Mouse (Mus musculus): Measurements from ENCODE around the gene Wfikkn1. TPM values are rescaled to one million over a fixed set of nuclear protein-coding genes. Genes with fewer than 3 reads are reported as not detected.

The Wfikkn1 gene
- polyA plus RNA-seq, 1 experiment = 0.61 TPM

- TF ChIP-seq CTCF (IDR thresholded peaks at IDR 0.05; ENCODE audit: extremely low read depth, insufficient read depth, low read length) (no peak), POLR2A (IDR thresholded peaks at IDR 0.05; ENCODE audit: extremely low read depth, insufficient read depth, low read length) (no peak)
- Histone ChIP-seq H3K27ac (ENCODE audit: insufficient read depth, low read length) (no peak overlapping the region), H3K4me1 (ENCODE audit: control insufficient read depth, insufficient read depth, low read length) (0 out of 2 replicates have a peak, but pooled peaks cover 1% of the 10 kb centered on the region), H3K4me3 (ENCODE audit: insufficient read depth, low read length) (no peak overlapping the region)
These were observed 6.8 kb upstream of the Wfikkn1 start for GRCm38 (mm10) chr17:25887467-25887866.

GRCm38 (mm10) chr17:25886806-25887205 lies 6.1 kb upstream of the Wfikkn1 start:
- TF ChIP-seq POLR2A (IDR thresholded peaks at IDR 0.05; ENCODE audit: extremely low read depth, insufficient read depth, low read length) = no peak
- TF ChIP-seq CTCF (IDR thresholded peaks at IDR 0.05; ENCODE audit: extremely low read depth, insufficient read depth, low read length) = no peak
- no peak overlapping the region for H3K4me3 ChIP-seq (ENCODE audit: insufficient read depth, low read length)
- 0 out of 2 replicates have a peak, but pooled peaks cover 1% of the 10 kb centered on the region for H3K4me1 ChIP-seq (ENCODE audit: control insufficient read depth, insufficient read depth, low read length)
- no peak overlapping the region for H3K27ac ChIP-seq (ENCODE audit: insufficient read depth, low read length)

- no peak overlapping the region for H3K4me3 ChIP-seq (ENCODE audit: insufficient read depth, low read length)
- H3K4me1 ChIP-seq (ENCODE audit: control insufficient read depth, insufficient read depth, low read length) = 0 out of 2 replicates have a peak, but pooled peaks cover 1% of the 10 kb centered on the region
- TF ChIP-seq CTCF (IDR thresholded peaks at IDR 0.05; ENCODE audit: extremely low read depth, insufficient read depth, low read length) (peak; percentile 43), POLR2A (IDR thresholded peaks at IDR 0.05; ENCODE audit: extremely low read depth, insufficient read depth, low read length) (no peak)
- H3K27ac ChIP-seq (ENCODE audit: insufficient read depth, low read length) = no peak overlapping the region
These were observed 5.0 kb upstream of the Wfikkn1 start for GRCm38 (mm10) chr17:25885636-25886035.

GRCm38 (mm10) chr17:25883824-25884223 lies 3.2 kb upstream of the Wfikkn1 start:
- no peak overlapping the region for H3K4me3 ChIP-seq (ENCODE audit: insufficient read depth, low read length)
- no peaks in the 10 kb centered on the region for H3K4me1 ChIP-seq (ENCODE audit: control insufficient read depth, insufficient read depth, low read length)

GRCm38 (mm10) chr17:25883268-25883667 lies 2.6 kb upstream of the Wfikkn1 start:
- Histone ChIP-seq H3K4me3 (ENCODE audit: insufficient read depth, low read length) (no peak overlapping the region), H3K4me1 (ENCODE audit: control insufficient read depth, insufficient read depth, low read length) (no peaks in the 10 kb centered on the region), H3K27ac (ENCODE audit: insufficient read depth, low read length) (no peak overlapping the region)
- TF ChIP-seq POLR2A (IDR thresholded peaks at IDR 0.05; ENCODE audit: extremely low read depth, insufficient read depth, low read length) (no peak), CTCF (IDR thresholded peaks at IDR 0.05; ENCODE audit: extremely low read depth, insufficient read depth, low read length) (no peak)

More at GRCm38 (mm10) chr17:25883824-25884223, 3.2 kb upstream of the Wfikkn1 start:
- no peak overlapping the region for H3K27ac ChIP-seq (ENCODE audit: insufficient read depth, low read length)
- TF ChIP-seq POLR2A (IDR thresholded peaks at IDR 0.05; ENCODE audit: extremely low read depth, insufficient read depth, low read length) (no peak), CTCF (IDR thresholded peaks at IDR 0.05; ENCODE audit: extremely low read depth, insufficient read depth, low read length) (no peak)

- no peak overlapping the region for H3K4me3 ChIP-seq (ENCODE audit: insufficient read depth, low read length)
These were observed 1.6 kb upstream of the Wfikkn1 start for GRCm38 (mm10) chr17:25882306-25882705.

GRCm38 (mm10) chr17:25881691-25882090 lies 1.0 kb upstream of the Wfikkn1 start:
- 0 out of 2 replicates have a peak, but pooled peaks have one; percentile 22 for TF ChIP-seq POLR2A (IDR thresholded peaks at IDR 0.05; ENCODE audit: extremely low read depth, insufficient read depth, low read length)
- TF ChIP-seq CTCF (IDR thresholded peaks at IDR 0.05; ENCODE audit: extremely low read depth, insufficient read depth, low read length) = no peak
- no peak overlapping the region for H3K27ac ChIP-seq (ENCODE audit: insufficient read depth, low read length)
- 0 out of 2 replicates have a peak, but pooled peaks cover 2% of the 10 kb centered on the region for H3K4me1 ChIP-seq (ENCODE audit: control insufficient read depth, insufficient read depth, low read length)
- H3K4me3 ChIP-seq (ENCODE audit: insufficient read depth, low read length) = no peak overlapping the region

More at GRCm38 (mm10) chr17:25882306-25882705, 1.6 kb upstream of the Wfikkn1 start:
- Histone ChIP-seq H3K4me1 (ENCODE audit: control insufficient read depth, insufficient read depth, low read length) (0 out of 2 replicates have a peak, but pooled peaks cover 2% of the 10 kb centered on the region), H3K27ac (ENCODE audit: insufficient read depth, low read length) (no peak overlapping the region)
- TF ChIP-seq POLR2A (IDR thresholded peaks at IDR 0.05; ENCODE audit: extremely low read depth, insufficient read depth, low read length) = no peak
- TF ChIP-seq CTCF (IDR thresholded peaks at IDR 0.05; ENCODE audit: extremely low read depth, insufficient read depth, low read length) = no peak

- TF ChIP-seq POLR2A (IDR thresholded peaks at IDR 0.05; ENCODE audit: extremely low read depth, insufficient read depth, low read length) = 0 out of 2 replicates have a peak, but pooled peaks have one; percentile 10
- TF ChIP-seq CTCF (IDR thresholded peaks at IDR 0.05; ENCODE audit: extremely low read depth, insufficient read depth, low read length) = no peak
- Histone ChIP-seq H3K4me3 (ENCODE audit: insufficient read depth, low read length) (no peak overlapping the region), H3K27ac (ENCODE audit: insufficient read depth, low read length) (no peak overlapping the region), H3K4me1 (ENCODE audit: control insufficient read depth, insufficient read depth, low read length) (peaks cover 5% of the 10 kb centered on the region; the same call in 1 of the 2 replicates)
These were observed 419 bp upstream of the Wfikkn1 start for GRCm38 (mm10) chr17:25880913-25881641.

GRCm38 (mm10) chr17:25879750-25880149 lies 908 bp downstream of the Wfikkn1 start:
- TF ChIP-seq POLR2A (IDR thresholded peaks at IDR 0.05; ENCODE audit: extremely low read depth, insufficient read depth, low read length) (no peak), CTCF (IDR thresholded peaks at IDR 0.05; ENCODE audit: extremely low read depth, insufficient read depth, low read length) (no peak)
- no peak overlapping the region for H3K4me3 ChIP-seq (ENCODE audit: insufficient read depth, low read length)
- no peak overlapping the region for H3K27ac ChIP-seq (ENCODE audit: insufficient read depth, low read length)
- peaks cover 5% of the 10 kb centered on the region; the same call in 1 of the 2 replicates for H3K4me1 ChIP-seq (ENCODE audit: control insufficient read depth, insufficient read depth, low read length)

- peaks cover 5% of the 10 kb centered on the region; the same call in 1 of the 2 replicates for H3K4me1 ChIP-seq (ENCODE audit: control insufficient read depth, insufficient read depth, low read length)
- H3K27ac ChIP-seq (ENCODE audit: insufficient read depth, low read length) = no peak overlapping the region
- H3K4me3 ChIP-seq (ENCODE audit: insufficient read depth, low read length) = no peak overlapping the region
- peak; percentile 53 for TF ChIP-seq CTCF (IDR thresholded peaks at IDR 0.05; ENCODE audit: extremely low read depth, insufficient read depth, low read length)
- TF ChIP-seq POLR2A (IDR thresholded peaks at IDR 0.05; ENCODE audit: extremely low read depth, insufficient read depth, low read length) = no peak
These were observed 1.4 kb downstream of the Wfikkn1 start for GRCm38 (mm10) chr17:25879261-25879660.

Data from cortical plate, adult 2 months (tissue).